10 mouse cellular contexts compared by ENCODE assay signal in the genomic region with DNA sequence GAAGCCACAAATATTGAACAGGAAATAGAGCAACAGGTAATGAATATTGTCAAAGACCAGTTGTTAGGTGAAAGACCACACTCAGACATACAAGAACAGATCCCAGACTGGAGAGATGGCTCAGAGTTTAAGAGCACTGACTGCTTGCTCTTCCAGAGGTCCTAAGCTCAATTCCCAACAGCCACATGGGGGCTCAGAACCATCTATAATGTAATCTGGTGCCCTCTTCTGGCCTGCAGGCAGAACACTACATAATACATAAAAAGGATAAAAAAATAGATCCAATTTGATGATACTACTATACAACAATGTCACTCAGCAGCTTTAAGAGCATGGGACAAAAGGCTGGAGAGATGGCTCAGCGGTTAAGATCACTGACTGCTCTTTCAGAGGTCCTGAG. TPM values are rescaled to one million over a fixed set of nuclear protein-coding genes. Genes with fewer than 3 reads are reported as not detected.
A peak's percentile ranks its signal among the peaks of the same experiment; 100 is the strongest.
DNase-seq lines count a peak whose midpoint lies in the region; ATAC-seq lines count a peak whose summit lies in the region.
"Had no signal": no experiment of that assay in that cellular context is flagged by ENCODE, and none has a peak within 500 bp of the region (broad histone marks: within the 10 kb centered on the region; RNA-seq: fewer than 3 reads in every experiment).

No protein-coding gene starts in this region.

- no peak overlapping the region for H3K4me3 ChIP-seq in liver, embryonic 13.5 days (replicated peaks)
- H3K4me3 ChIP-seq in liver, embryonic 12.5 days: no peak overlapping the region
- no peak overlapping the region for H3K4me3 ChIP-seq in embryonic facial prominence, embryonic 11.5 days (ENCODE audit: low read depth, low read length)
- H3K4me3 ChIP-seq in neural tube, embryonic 15.5 days (replicated peaks): no peak overlapping the region
- H3K4me3 ChIP-seq in forebrain, embryonic 11.5 days (ENCODE audit: low read depth, low read length): no peak overlapping the region
- H3K4me3 ChIP-seq: midbrain, embryonic 12.5 days had no signal

- no peaks in the 10 kb centered on the region for H3K27me3 ChIP-seq in liver, embryonic 13.5 days
- no peaks in the 10 kb centered on the region for H3K27me3 ChIP-seq in liver, embryonic 12.5 days (replicated peaks)
- H3K27me3 ChIP-seq in embryonic facial prominence, embryonic 11.5 days (ENCODE audit: control insufficient read depth, insufficient read depth, low read length): no peaks in the 10 kb centered on the region
- no peaks in the 10 kb centered on the region for H3K27me3 ChIP-seq in neural tube, embryonic 15.5 days (replicated peaks)
- H3K27me3 ChIP-seq in forebrain, embryonic 11.5 days (ENCODE audit: control insufficient read depth, insufficient read depth, low read length): no peaks in the 10 kb centered on the region
- H3K27me3 ChIP-seq: midbrain, embryonic 12.5 days had no signal

- 54% methylated on average over 1 of the region's 1 CpGs for WGBS in liver, embryonic 13.5 days (ENCODE audit: insufficient replicate concordance)
- 46% methylated on average over 1 of the region's 1 CpGs for WGBS in liver, embryonic 12.5 days (ENCODE audit: insufficient replicate concordance)
- WGBS in embryonic facial prominence, embryonic 11.5 days: 53% methylated on average over 1 of the region's 1 CpGs
- WGBS in neural tube, embryonic 15.5 days: 46% methylated on average over 1 of the region's 1 CpGs
- 61% methylated on average over 1 of the region's 1 CpGs for WGBS in forebrain, embryonic 11.5 days

- peak overlapping the region; percentile 24; the same call in 1 of the 2 replicates for H3K27ac ChIP-seq in liver, embryonic 13.5 days
- H3K27ac ChIP-seq in liver, embryonic 12.5 days: no peak overlapping the region
- no peak overlapping the region for H3K27ac ChIP-seq in embryonic facial prominence, embryonic 11.5 days (replicated peaks; ENCODE audit: low read depth, low read length)
- no peak overlapping the region for H3K27ac ChIP-seq in neural tube, embryonic 15.5 days (replicated peaks)
- H3K27ac ChIP-seq in forebrain, embryonic 11.5 days (ENCODE audit: low read depth, low read length): no peak overlapping the region
- H3K27ac ChIP-seq: midbrain, embryonic 12.5 days had no signal

- peaks cover 42% of the 10 kb centered on the region for H3K4me1 ChIP-seq in liver, embryonic 13.5 days (replicated peaks)
- H3K4me1 ChIP-seq in liver, embryonic 12.5 days: peaks cover 61% of the 10 kb centered on the region
- no peaks in the 10 kb centered on the region for H3K4me1 ChIP-seq in embryonic facial prominence, embryonic 11.5 days (ENCODE audit: control insufficient read depth, insufficient read depth, low read length)
- peaks cover 12% of the 10 kb centered on the region for H3K4me1 ChIP-seq in neural tube, embryonic 15.5 days
- H3K4me1 ChIP-seq in forebrain, embryonic 11.5 days (replicated peaks; ENCODE audit: control insufficient read depth, insufficient read depth, low read length): peaks cover 3% of the 10 kb centered on the region; the same call in 1 of the 2 replicates

- peak; percentile 31 for DNase-seq in adrenal gland, postnatal 14 days
- DNase-seq in adrenal gland, adult 8-10 months: no peak
- no peak for DNase-seq in liver, embryonic 13.5 days
- peak; percentile 18 for DNase-seq in MEL-GATA-1-ER (ENCODE audit: extremely low read depth, low read depth)
- peak; percentile 45 for DNase-seq in embryonic facial prominence, embryonic 11.5 days (ENCODE audit: low spot score)
- no peak for DNase-seq in forebrain, embryonic 11.5 days (ENCODE audit: low spot score)

- peaks cover 36% of the 10 kb centered on the region for H3K36me3 ChIP-seq in liver, embryonic 13.5 days
- peaks cover 30% of the 10 kb centered on the region for H3K36me3 ChIP-seq in liver, embryonic 12.5 days
- H3K36me3 ChIP-seq in embryonic facial prominence, embryonic 11.5 days (replicated peaks; ENCODE audit: control insufficient read depth, insufficient read depth, low read depth, low read length): no peaks in the 10 kb centered on the region; the same call in 1 of the 2 replicates
- H3K36me3 ChIP-seq in neural tube, embryonic 15.5 days: peaks cover 19% of the 10 kb centered on the region
- H3K36me3 ChIP-seq in forebrain, embryonic 11.5 days (ENCODE audit: control insufficient read depth, insufficient read depth, low read length): peaks cover 5% of the 10 kb centered on the region; the same call in 1 of the 2 replicates

- H3K4me2 ChIP-seq in liver, embryonic 13.5 days: no peak overlapping the region
- H3K4me2 ChIP-seq in liver, embryonic 12.5 days: no peak overlapping the region
- no peak overlapping the region for H3K4me2 ChIP-seq in embryonic facial prominence, embryonic 11.5 days (ENCODE audit: low read depth, low read length)
- no peak overlapping the region for H3K4me2 ChIP-seq in neural tube, embryonic 15.5 days
- no peak overlapping the region for H3K4me2 ChIP-seq in forebrain, embryonic 11.5 days (ENCODE audit: low read depth, low read length, severe bottlenecking)
- H3K4me2 ChIP-seq: midbrain, embryonic 12.5 days had no signal

- no peak for ATAC-seq in liver, embryonic 13.5 days (ENCODE audit: low read depth)
- no peak for ATAC-seq in liver, embryonic 12.5 days
- no peak for ATAC-seq in embryonic facial prominence, embryonic 11.5 days (replicated peaks; ENCODE audit: insufficient number of reproducible peaks, low FRiP score, low TSS enrichment, low read depth)
- no peak for ATAC-seq in neural tube, embryonic 15.5 days (ENCODE audit: low FRiP score)
- no peak for ATAC-seq in forebrain, embryonic 11.5 days (replicated peaks; ENCODE audit: low FRiP score)
- ATAC-seq: hindbrain, embryonic 16.5 days had no signal

- no peaks in the 10 kb centered on the region for H3K9me3 ChIP-seq in liver, embryonic 13.5 days (replicated peaks)
- H3K9me3 ChIP-seq in liver, embryonic 12.5 days (replicated peaks): no peaks in the 10 kb centered on the region
- H3K9me3 ChIP-seq in embryonic facial prominence, embryonic 11.5 days (replicated peaks; ENCODE audit: control insufficient read depth, low read length): no peaks in the 10 kb centered on the region
- no peaks in the 10 kb centered on the region for H3K9me3 ChIP-seq in neural tube, embryonic 15.5 days (replicated peaks)
- no peaks in the 10 kb centered on the region for H3K9me3 ChIP-seq in forebrain, embryonic 11.5 days (ENCODE audit: control insufficient read depth, low read length)
- H3K9me3 ChIP-seq: midbrain, embryonic 12.5 days had no signal

- no peak overlapping the region for H3K9ac ChIP-seq in liver, embryonic 13.5 days
- H3K9ac ChIP-seq in liver, embryonic 12.5 days: no peak overlapping the region
- H3K9ac ChIP-seq in embryonic facial prominence, embryonic 11.5 days (replicated peaks; ENCODE audit: low read length): no peak overlapping the region
- no peak overlapping the region for H3K9ac ChIP-seq in neural tube, embryonic 15.5 days (replicated peaks)
- H3K9ac ChIP-seq in forebrain, embryonic 11.5 days (ENCODE audit: low read length): no peak overlapping the region
- H3K9ac ChIP-seq: midbrain, embryonic 12.5 days had no signal

RNA-seq across cellular contexts. Expression of a gene that starts 4.7 kb away (rescaled TPM):
- total RNA-seq in adrenal gland, postnatal 14 days (2021): 52.9 and 67.6 TPM in 2 replicates
- total RNA-seq in adrenal gland, adult 8-10 months (2022): 10 to 100 TPM; 46.9 to 89.6 (median 65.8) TPM
- 9.7 and 13.5 TPM in 2 replicates for polyA plus RNA-seq in liver, embryonic 13.5 days (2015; fragmentation: Nextera tagmentation; extraction: Ambion mirVana)
- 19.6 and 20.5 TPM in 2 replicates for polyA plus RNA-seq in liver, embryonic 12.5 days (2016; fragmentation: Nextera tagmentation; extraction: Ambion mirVana)
- polyA plus RNA-seq in embryonic facial prominence, embryonic 11.5 days (2014; fragmentation: Nextera tagmentation; extraction: Ambion mirVana): 61.7 and 64.6 TPM in 2 replicates
- 45.6 and 47.2 TPM in 2 replicates for polyA plus RNA-seq in neural tube, embryonic 15.5 days (2015; fragmentation: Nextera tagmentation; extraction: Ambion mirVana)
- polyA plus RNA-seq in forebrain, embryonic 11.5 days (2014; fragmentation: Nextera tagmentation; extraction: Ambion mirVana): 78.4 and 82.1 TPM in 2 replicates

RNA-seq across cellular contexts. Expression of a gene that starts 5.6 kb away (rescaled TPM):
- total RNA-seq in adrenal gland, postnatal 14 days (2021): 49.9 and 55.7 TPM in 2 replicates
- total RNA-seq in adrenal gland, adult 8-10 months (2022): 10 to 100 TPM; 57.2 to 75.2 (median 66.6) TPM
- polyA plus RNA-seq in liver, embryonic 13.5 days (2015; fragmentation: Nextera tagmentation; extraction: Ambion mirVana): 33.7 and 36.2 TPM in 2 replicates
- polyA plus RNA-seq in liver, embryonic 12.5 days (2016; fragmentation: Nextera tagmentation; extraction: Ambion mirVana): 38.0 and 40.8 TPM in 2 replicates
- 60.4 and 66.2 TPM in 2 replicates for polyA plus RNA-seq in embryonic facial prominence, embryonic 11.5 days (2014; fragmentation: Nextera tagmentation; extraction: Ambion mirVana)
- 67.5 and 67.7 TPM in 2 replicates for polyA plus RNA-seq in neural tube, embryonic 15.5 days (2015; fragmentation: Nextera tagmentation; extraction: Ambion mirVana)
- polyA plus RNA-seq in forebrain, embryonic 11.5 days (2014; fragmentation: Nextera tagmentation; extraction: Ambion mirVana): 57.1 and 60.9 TPM in 2 replicates

RNA-seq across cellular contexts. Expression of a gene that starts 35.7 kb away (rescaled TPM):
- 12.1 and 12.8 TPM in 2 replicates for total RNA-seq in adrenal gland, postnatal 14 days (2021)
- 10 to 100 TPM; 20.9 to 28.1 (median 23.5) TPM for total RNA-seq in adrenal gland, adult 8-10 months (2022)
- 14.9 and 16.9 TPM in 2 replicates for polyA plus RNA-seq in liver, embryonic 13.5 days (2015; fragmentation: Nextera tagmentation; extraction: Ambion mirVana)
- polyA plus RNA-seq in liver, embryonic 12.5 days (2016; fragmentation: Nextera tagmentation; extraction: Ambion mirVana): 14.9 and 18.2 TPM in 2 replicates
- polyA plus RNA-seq in embryonic facial prominence, embryonic 11.5 days (2014; fragmentation: Nextera tagmentation; extraction: Ambion mirVana): 65.2 and 69.0 TPM in 2 replicates
- polyA plus RNA-seq in neural tube, embryonic 15.5 days (2015; fragmentation: Nextera tagmentation; extraction: Ambion mirVana): 49.1 and 51.6 TPM in 2 replicates
- 61.3 and 61.4 TPM in 2 replicates for polyA plus RNA-seq in forebrain, embryonic 11.5 days (2014; fragmentation: Nextera tagmentation; extraction: Ambion mirVana)

RNA-seq across cellular contexts. Expression of a gene that starts 37.6 kb away (rescaled TPM):
- 0.53 and 0.63 TPM in 2 replicates for total RNA-seq in adrenal gland, postnatal 14 days (2021)
- 1 to 10 TPM in 2 of 4 experiments, under 1 TPM in 2; 0.52 to 2.2 (median 1.0) TPM for total RNA-seq in adrenal gland, adult 8-10 months (2022)
- not detected in 2 replicates for polyA plus RNA-seq in liver, embryonic 13.5 days (2015; fragmentation: Nextera tagmentation; extraction: Ambion mirVana)
- polyA plus RNA-seq in liver, embryonic 12.5 days (2016; fragmentation: Nextera tagmentation; extraction: Ambion mirVana): not detected in 2 replicates
- polyA plus RNA-seq in embryonic facial prominence, embryonic 11.5 days (2014; fragmentation: Nextera tagmentation; extraction: Ambion mirVana): 0.32 TPM in 1 of 2 replicates, not detected in the other
- 0.79 and 1.2 TPM in 2 replicates for polyA plus RNA-seq in neural tube, embryonic 15.5 days (2015; fragmentation: Nextera tagmentation; extraction: Ambion mirVana)
- 0.41 and 0.64 TPM in 2 replicates for polyA plus RNA-seq in forebrain, embryonic 11.5 days (2014; fragmentation: Nextera tagmentation; extraction: Ambion mirVana)

RNA-seq across cellular contexts. Expression of a gene that starts 56.6 kb away (rescaled TPM):
- 19.0 and 21.2 TPM in 2 replicates for total RNA-seq in adrenal gland, postnatal 14 days (2021)
- 10 to 100 TPM; 20.4 to 25.9 (median 22.7) TPM for total RNA-seq in adrenal gland, adult 8-10 months (2022)
- 10.6 and 12.4 TPM in 2 replicates for polyA plus RNA-seq in liver, embryonic 13.5 days (2015; fragmentation: Nextera tagmentation; extraction: Ambion mirVana)
- polyA plus RNA-seq in liver, embryonic 12.5 days (2016; fragmentation: Nextera tagmentation; extraction: Ambion mirVana): 12.8 TPM in 2 replicates
- polyA plus RNA-seq in embryonic facial prominence, embryonic 11.5 days (2014; fragmentation: Nextera tagmentation; extraction: Ambion mirVana): 13.7 and 13.8 TPM in 2 replicates
- polyA plus RNA-seq in neural tube, embryonic 15.5 days (2015; fragmentation: Nextera tagmentation; extraction: Ambion mirVana): 20.4 and 22.5 TPM in 2 replicates
- polyA plus RNA-seq in forebrain, embryonic 11.5 days (2014; fragmentation: Nextera tagmentation; extraction: Ambion mirVana): 16.6 and 18.3 TPM in 2 replicates

Comparison
In these comparisons a context has a peak if more than half of its experiments do, and no peak if none do; other contexts are left out.
1. DNase-seq: peak in adrenal gland, postnatal 14 days (single experiment), MEL-GATA-1-ER (single experiment) and embryonic facial prominence, embryonic 11.5 days (single experiment); none in adrenal gland, adult 8-10 months (single experiment), liver, embryonic 13.5 days (single experiment) and forebrain, embryonic 11.5 days (single experiment).